Mouse (Mus musculus) small intestine, adult 2 months (tissue): Measurements from ENCODE around the gene Slc35f1.

Experiments used
- CTCF ChIP-seq: fragments of 200-500 bp; IDR thresholded peaks from 2 replicates; pipeline ENCODE4 v1.5.1; 2012; ENCODE audit warnings: low read depth, mild to moderate bottlenecking, control low read depth, inconsistent platforms, low read length, moderate library complexity, mixed read lengths; ENCODE audit not compliant: insufficient replicate concordance, insufficient read length; ENCODE audit errors: extremely low read depth
- POLR2A ChIP-seq: fragments of 200-500 bp; IDR thresholded peaks from 2 replicates; pipeline ENCODE4 v1.6.1; 2012; ENCODE audit warnings: low read depth, mild to moderate bottlenecking, control low read depth, inconsistent platforms, low read length, moderate library complexity

DNA sequence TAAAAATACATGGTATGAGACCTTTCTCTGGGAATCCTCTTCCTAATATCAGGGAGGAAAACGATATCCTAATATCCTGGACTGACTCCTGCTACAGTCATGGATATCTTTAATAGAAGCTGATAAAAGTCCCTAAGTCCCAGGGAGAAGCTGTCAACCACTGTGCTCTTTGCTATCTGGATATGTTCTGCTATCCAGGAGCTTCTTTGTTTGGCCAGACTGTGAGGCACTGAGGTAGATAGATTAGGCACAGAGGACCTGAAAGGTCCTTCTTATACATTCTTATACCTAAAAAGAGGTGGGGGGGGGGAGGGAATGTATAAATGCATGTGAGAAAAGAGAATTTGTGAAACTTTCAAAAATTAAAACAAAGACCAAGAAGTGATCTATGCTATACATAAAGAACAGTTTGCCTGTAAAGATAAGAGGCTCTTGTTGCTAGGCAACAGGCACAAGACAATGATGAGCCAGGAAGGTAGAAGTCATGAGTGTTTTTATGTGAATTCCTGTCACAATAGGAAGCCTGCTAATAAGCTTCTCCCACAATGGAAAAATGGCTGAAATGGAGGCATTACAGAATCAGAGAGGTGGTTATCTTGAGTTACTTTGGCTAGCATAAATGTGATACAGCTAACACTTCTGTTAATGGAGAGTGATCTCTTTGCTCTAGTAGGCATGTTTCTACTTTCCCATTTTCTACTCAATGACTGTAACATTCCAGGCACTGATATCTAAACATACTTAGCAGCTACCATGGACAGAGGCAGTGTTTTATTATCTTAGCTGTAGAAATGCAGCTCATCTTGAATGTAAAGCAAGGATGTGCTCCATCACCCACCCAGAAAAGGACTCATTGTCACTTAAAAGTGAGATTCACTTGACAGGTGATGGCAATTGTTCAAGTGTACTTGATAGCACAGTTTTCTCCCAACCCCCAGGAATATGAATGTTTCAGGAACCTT lies 316.2 kb downstream of the Slc35f1 start:
- TF ChIP-seq CTCF (no peak), POLR2A (no peak)
